Mouse (Mus musculus) kidney, adult 2 months (tissue): ENCODE results near the gene Erbb2.

Experiments
- CTCF ChIP-seq: fragments of 200-500 bp; conservative IDR thresholded peaks from 2 replicates; pipeline ENCODE4 v1.5.1; 2011; ENCODE audit warnings: low read depth, mild to moderate bottlenecking, control low read depth, low read length, moderate library complexity, mixed read lengths; ENCODE audit not compliant: insufficient read depth, insufficient read length
- POLR2A ChIP-seq: fragments of 200-500 bp; IDR thresholded peaks from one replicate; pipeline ENCODE4 v1.6.1; 2011; ENCODE audit warnings: low read depth, low read length, control low read depth

GRCm38 (mm10) chr11:98485749-98486148 is 73.5 kb downstream of the Erbb2 start:
- TF ChIP-seq POLR2A (no peak), CTCF (no peak)
